Comparison of ENCODE assay signal across 8 mouse cellular contexts in genomic region chr15:31223596-31224134, GRCm38 (mm10). TPM values are rescaled to one million over a fixed set of nuclear protein-coding genes. Genes with fewer than 3 reads are reported as not detected.
DNase-seq lines count a peak whose midpoint lies in the region; ATAC-seq and TF ChIP-seq lines count a peak whose summit lies in the region.

No protein-coding gene starts in this region.

- 53% methylated on average over 15 of the region's 15 CpGs for WGBS in thymus, adult 2 months
- WGBS in intestine, embryonic 16.5 days, result 30% methylated on average over 15 of the region's 15 CpGs
- WGBS in midbrain, embryonic 16.5 days, result 44% methylated on average over 15 of the region's 15 CpGs

- peak overlapping the region; percentile 56 for H3K4me2 ChIP-seq in intestine, embryonic 16.5 days (ENCODE audit: low read depth, low read length)
- H3K4me2 ChIP-seq in midbrain, embryonic 16.5 days (ENCODE audit: low read length), result peak overlapping the region; percentile 74

- peak; percentile 45 for ATAC-seq in intestine, embryonic 16.5 days
- ATAC-seq in midbrain, embryonic 16.5 days, result peak; percentile 44

- peaks cover 26% of the 10 kb centered on the region for H3K4me1 ChIP-seq in thymus, adult 2 months (replicated peaks; ENCODE audit: control insufficient read depth, insufficient read depth, low read length)
- peaks cover 7% of the 10 kb centered on the region for H3K4me1 ChIP-seq in intestine, embryonic 16.5 days (ENCODE audit: control insufficient read depth, insufficient read depth, low read length)
- H3K4me1 ChIP-seq in midbrain, embryonic 16.5 days (ENCODE audit: control insufficient read depth, insufficient read depth, low read length), result peaks cover 12% of the 10 kb centered on the region

- TF ChIP-seq CTCF in thymus, adult 2 months (IDR thresholded peaks at IDR 0.05; ENCODE audit: borderline replicate concordance, control insufficient read depth, extremely low read depth, insufficient read depth, low read length, poor library complexity), result no peak

- H3K27ac ChIP-seq in thymus, adult 2 months (ENCODE audit: control insufficient read depth, insufficient read depth, low read length), result peak overlapping the region; percentile 9
- peak overlapping the region; percentile 61 for H3K27ac ChIP-seq in intestine, embryonic 16.5 days (ENCODE audit: low read length)
- peak overlapping the region; percentile 86 for H3K27ac ChIP-seq in midbrain, embryonic 16.5 days (ENCODE audit: low read length)

- no peaks in the 10 kb centered on the region for H3K36me3 ChIP-seq in thymus, adult 2 months (ENCODE audit: control insufficient read depth, insufficient read depth, low read length)
- H3K36me3 ChIP-seq in intestine, embryonic 16.5 days (ENCODE audit: control insufficient read depth, insufficient read depth, low read length), result no peaks in the 10 kb centered on the region
- no peaks in the 10 kb centered on the region for H3K36me3 ChIP-seq in midbrain, embryonic 16.5 days (ENCODE audit: control insufficient read depth, insufficient read depth, low read length)

- H3K9me3 ChIP-seq in intestine, embryonic 16.5 days (ENCODE audit: control insufficient read depth, low read length), result no peaks in the 10 kb centered on the region
- no peaks in the 10 kb centered on the region for H3K9me3 ChIP-seq in midbrain, embryonic 16.5 days (replicated peaks; ENCODE audit: control insufficient read depth, low read length, poor library complexity, severe bottlenecking)

- H3K27me3 ChIP-seq in thymus, adult 2 months (ENCODE audit: control insufficient read depth, insufficient read depth, low read length), result no peaks in the 10 kb centered on the region
- H3K27me3 ChIP-seq in intestine, embryonic 16.5 days (replicated peaks; ENCODE audit: control insufficient read depth, insufficient read depth, low read length), result no peaks in the 10 kb centered on the region
- H3K27me3 ChIP-seq in midbrain, embryonic 16.5 days (ENCODE audit: control insufficient read depth, insufficient read depth, low read depth, low read length), result no peaks in the 10 kb centered on the region

- TF ChIP-seq POLR2A in thymus, adult 2 months (IDR thresholded peaks at IDR 0.05; ENCODE audit: control insufficient read depth, extremely low read depth, insufficient read depth, low read length, poor library complexity), result no peak

- H3K4me3 ChIP-seq in thymus, adult 2 months (ENCODE audit: control insufficient read depth, insufficient read depth, low read length), result peak overlapping the region; percentile 51
- peak overlapping the region; percentile 94 for H3K4me3 ChIP-seq in intestine, embryonic 16.5 days (ENCODE audit: low read length)
- H3K4me3 ChIP-seq in midbrain, embryonic 16.5 days (ENCODE audit: low read depth, low read length), result peak overlapping the region; percentile 84

- peak; percentile 61 for DNase-seq in cerebellum, adult 11-12 months
- DNase-seq in cerebellum, adult 18-20 months, result no peak
- DNase-seq in thymus, adult 2 months, result no peak
- no peak for DNase-seq in thymus, postnatal 0 days (ENCODE audit: low spot score)
- no peak for DNase-seq in right cerebral cortex, adult 18-20 months
- DNase-seq in frontal cortex, adult 2 months (ENCODE audit: extremely low spot score in 1 of 2, low spot score in 1 of 2), result no peak

- peak overlapping the region; percentile 57 for H3K9ac ChIP-seq in intestine, embryonic 16.5 days (ENCODE audit: low read depth, low read length)
- H3K9ac ChIP-seq in midbrain, embryonic 16.5 days (ENCODE audit: low read depth, low read length), result peak overlapping the region; percentile 91

RNA-seq across cellular contexts. Expression of gene Dap, which starts 0.4 kb away (rescaled TPM):
- 34.9 and 48.1 TPM in 2 replicates for polyA plus RNA-seq in thymus, adult 2 months (2012; rRNA removed)
- polyA plus RNA-seq in thymus, postnatal 0 days (2015; fragmentation: Nextera tagmentation; extraction: Ambion mirVana), result 88.6 and 89.5 TPM in 2 replicates
- 80.5 and 86.7 TPM in 2 replicates for polyA plus RNA-seq in intestine, embryonic 16.5 days (2015; fragmentation: Nextera tagmentation; extraction: Ambion mirVana)
- polyA plus RNA-seq in midbrain, embryonic 16.5 days (2015; fragmentation: Nextera tagmentation; extraction: Ambion mirVana), result 21.5 and 21.9 TPM in 2 replicates
- 13.3 and 14.9 TPM in 2 replicates for polyA plus RNA-seq in frontal cortex, adult 2 months (2012; rRNA removed)

Comparison
In these comparisons a context has a peak if more than half of its experiments do, and no peak if none do; other contexts are left out.
1. H3K27ac ChIP-seq: peak in every context shown above with its lines; median percentile 86 in midbrain, embryonic 16.5 days; 61 in intestine, embryonic 16.5 days; 9 in thymus, adult 2 months.